Mouse (Mus musculus) heart, adult 2 months (tissue): ENCODE measurements around the gene Zfp12. TPM values are rescaled to one million over a fixed set of nuclear protein-coding genes. Genes with fewer than 3 reads are reported as not detected.

Experiments
- DNase-seq, 2 experiments: peaks; one replicate each; pipeline ENCODE4 v3.0.0; 2021
- H3K27ac ChIP-seq: fragments of 200-600 bp; 2 replicates; pipeline ENCODE4 v1.8.1; 2022
- H3K27me3 ChIP-seq: fragments of 200-500 bp; 2 replicates; pipeline ENCODE4 v1.6.1; 2012; ENCODE audit warnings: mild to moderate bottlenecking, low read length, inconsistent platforms, mixed read lengths; ENCODE audit not compliant: control insufficient read depth, insufficient read depth
- H3K36me3 ChIP-seq: fragments of 200-500 bp; 2 replicates; pipeline ENCODE4 v1.6.1; 2012; ENCODE audit warnings: low read length, inconsistent platforms; ENCODE audit not compliant: control insufficient read depth, insufficient read depth
- H3K4me1 ChIP-seq: fragments of 200-500 bp; 2 replicates; pipeline ENCODE4 v1.6.1; 2011; ENCODE audit warnings: low read length; ENCODE audit not compliant: control insufficient read depth, insufficient read depth
- H3K4me3 ChIP-seq: fragments of 200-600 bp; 2 replicates; pipeline ENCODE4 v1.8.1; 2022
- H3K79me2 ChIP-seq: fragments of 200-500 bp; replicated peaks from 2 replicates; pipeline ENCODE4 v1.6.1; 2012; ENCODE audit warnings: mild to moderate bottlenecking, inconsistent platforms, low read length, moderate library complexity, mixed read lengths; ENCODE audit not compliant: control insufficient read depth, insufficient read depth
- H3K9ac ChIP-seq: fragments of 200-500 bp; 2 replicates; pipeline ENCODE4 v1.6.1; 2012; ENCODE audit warnings: low read depth, mild to moderate bottlenecking, control low read depth, inconsistent platforms, low read length, mixed read lengths
- CTCF ChIP-seq: fragments of 200-600 bp; IDR thresholded peaks from 2 replicates; pipeline ENCODE4 v1.8.1; 2022; ENCODE audit warnings: antibody characterized with exemption, mild to moderate bottlenecking, moderate library complexity
- EP300 ChIP-seq: fragments of 200-500 bp; IDR thresholded peaks from 2 replicates; pipeline ENCODE4 v1.6.1; 2011; ENCODE audit warnings: low read depth, low read length, control low read depth; ENCODE audit not compliant: insufficient read depth
- POLR2A ChIP-seq: fragments of 200-500 bp; IDR thresholded peaks from 2 replicates; pipeline ENCODE4 v1.6.1; 2011; ENCODE audit warnings: mild to moderate bottlenecking, low read depth, low read length, control low read depth; ENCODE audit not compliant: insufficient read depth
- WGBS: fragments of 180-500 bp; shearing (Covaris S2); methylation state at CpG from one replicate; pipeline ENCODE4 v1.1.7; 2018; 5-methylcytosine and 5-hydroxymethylcytosine counted together
- intact Hi-C: fragments of 180-260 bp; cut with DNase I; formaldehyde crosslinking; loops from one replicate; pipeline ENCODE4 v1.15.1; 2025
- polyA plus RNA-seq: library from polyadenylated mRNA; depleted of rRNA; stranded (reverse); fragments of >200 nt; gene quantifications from 2 replicates; pipeline ENCODE4 v1.2.3, GENCODE M21; 2012
- total RNA-seq, 2 experiments: library from RNA; stranded (reverse); gene quantifications; 2 replicates each; pipeline ENCODE4 v1.2.3; 2021

Zfp12 gene
- total and polyA plus RNA-seq, 3 experiments, result 6.7 to 8.2 (median 7.9) TPM

GRCm38 (mm10) chr5:143244926-143245325 is 10.0 kb downstream of the Zfp12 start:
- H3K4me1 ChIP-seq, result no peaks in the 10 kb centered on the region
- no peaks in the 10 kb centered on the region for H3K27me3 ChIP-seq
- TF ChIP-seq CTCF, result no peak
- no peak for TF ChIP-seq EP300
- TF ChIP-seq POLR2A, result no peak
- WGBS, result 97% methylated on average over 26 of the region's 26 CpGs
- H3K4me3 ChIP-seq, result no peak overlapping the region
- H3K27ac ChIP-seq, result no peak overlapping the region
- no peak overlapping the region for H3K9ac ChIP-seq
- H3K36me3 ChIP-seq, result no peaks in the 10 kb centered on the region
- no peak for DNase-seq
- intact Hi-C loops, result no loop called here
- H3K79me2 ChIP-seq, result no peaks in the 10 kb centered on the region

- Histone ChIP-seq H3K27ac (no peak overlapping the region), H3K27me3 (peaks cover 10% of the 10 kb centered on the region), H3K4me3 (no peak overlapping the region), H3K4me1 (no peaks in the 10 kb centered on the region), H3K9ac (no peak overlapping the region), H3K36me3 (no peaks in the 10 kb centered on the region), H3K79me2 (no peaks in the 10 kb centered on the region)
- DNase-seq, result no peak
- TF ChIP-seq POLR2A, result no peak
- no peak for TF ChIP-seq CTCF
- no peak for TF ChIP-seq EP300
- intact Hi-C loops, result no loop called here
- WGBS, result 63% methylated on average over 6 of the region's 6 CpGs
Observed at GRCm38 (mm10) chr5:143252039-143252438, 17.1 kb downstream of the Zfp12 start.

- no peak for DNase-seq
- Histone ChIP-seq H3K4me3 (no peak overlapping the region), H3K79me2 (no peaks in the 10 kb centered on the region), H3K4me1 (no peaks in the 10 kb centered on the region), H3K27ac (no peak overlapping the region), H3K27me3 (peaks cover 10% of the 10 kb centered on the region), H3K36me3 (no peaks in the 10 kb centered on the region), H3K9ac (no peak overlapping the region)
- intact Hi-C loops, result no loop called here
- 57% methylated on average over 18 of the region's 18 CpGs for WGBS
- TF ChIP-seq EP300 (no peak), POLR2A (no peak), CTCF (no peak)
Observed at GRCm38 (mm10) chr5:143252791-143253185, 17.8 kb downstream of the Zfp12 start.

- Histone ChIP-seq H3K9ac (no peak overlapping the region), H3K27ac (no peak overlapping the region), H3K4me1 (no peaks in the 10 kb centered on the region), H3K4me3 (no peak overlapping the region), H3K36me3 (no peaks in the 10 kb centered on the region), H3K27me3 (peaks cover 10% of the 10 kb centered on the region), H3K79me2 (no peaks in the 10 kb centered on the region)
- 24% methylated on average over 102 of the region's 103 CpGs for WGBS
- TF ChIP-seq EP300 (no peak), CTCF (no peak), POLR2A (no peak)
- no peak for DNase-seq
- intact Hi-C loops, result no loop called here
Observed at GRCm38 (mm10) chr5:143253186-143253880, 18.4 kb downstream of the Zfp12 start.

GRCm38 (mm10) chr5:143253881-143254486 is 19.0 kb downstream of the Zfp12 start:
- no peaks in the 10 kb centered on the region for H3K4me1 ChIP-seq
- H3K9ac ChIP-seq, result no peak overlapping the region
- H3K27me3 ChIP-seq, result peaks cover 10% of the 10 kb centered on the region
- WGBS, result 28% methylated on average over 81 of the region's 81 CpGs
- no peak overlapping the region for H3K4me3 ChIP-seq
- TF ChIP-seq CTCF (no peak), EP300 (no peak), POLR2A (no peak)
- H3K36me3 ChIP-seq, result no peaks in the 10 kb centered on the region
- no peak overlapping the region for H3K27ac ChIP-seq
- H3K79me2 ChIP-seq, result no peaks in the 10 kb centered on the region
- DNase-seq, result no peak
- intact Hi-C loops, result no loop called here

- Histone ChIP-seq H3K36me3 (no peaks in the 10 kb centered on the region), H3K9ac (no peak overlapping the region), H3K27me3 (peaks cover 10% of the 10 kb centered on the region), H3K27ac (no peak overlapping the region), H3K4me1 (no peaks in the 10 kb centered on the region), H3K79me2 (no peaks in the 10 kb centered on the region), H3K4me3 (no peak overlapping the region)
- TF ChIP-seq POLR2A, result no peak
- no peak for TF ChIP-seq EP300
- no peak for TF ChIP-seq CTCF
- intact Hi-C loops, result no loop called here
- whole genome bisulfite sequencing, result 48% methylated on average over 66 of the region's 66 CpGs
- no peak for DNase-seq
Observed at GRCm38 (mm10) chr5:143254487-143255130, 19.6 kb downstream of the Zfp12 start.
